Mouse (Mus musculus): ENCODE data around the gene Agpat4. TPM values are rescaled to one million over a fixed set of nuclear protein-coding genes. Genes with fewer than 3 reads are reported as not detected.

The Agpat4 gene
- polyA plus RNA-seq, 1 experiment from 2014 or later = 25.7 TPM

GRCm38 (mm10) chr17:12103781-12104180 is 14.7 kb upstream of the Agpat4 start:
- H3K4me2 ChIP-seq = no peak overlapping the region

GRCm38 (mm10) chr17:12104245-12104644 is 14.3 kb upstream of the Agpat4 start:
- Histone ChIP-seq H3K4me3 (replicated peaks) (no peak overlapping the region), H3K9ac (no peak overlapping the region), H3K4me2 (peak overlapping the region; percentile 25), H3K27me3 (0 out of 2 replicates have a peak, but pooled peaks cover 4% of the 10 kb centered on the region), H3K4me1 (replicated peaks) (peaks cover 22% of the 10 kb centered on the region), H3K27ac (replicated peaks) (peak overlapping the region; percentile 55; the same call in 1 of the 2 replicates), H3K9me3 (replicated peaks) (no peaks in the 10 kb centered on the region), H3K36me3 (replicated peaks) (no peaks in the 10 kb centered on the region)
- WGBS (ENCODE audit: insufficient replicate concordance) = 34% methylated on average over 7 of the region's 7 CpGs
- peak; percentile 77 for ATAC-seq (ENCODE audit: insufficient read depth)

More at GRCm38 (mm10) chr17:12103781-12104180, 14.7 kb upstream of the Agpat4 start:
- H3K9me3 ChIP-seq (replicated peaks) = no peaks in the 10 kb centered on the region
- 71% methylated on average over 6 of the region's 6 CpGs for WGBS (ENCODE audit: insufficient replicate concordance)
- H3K4me1 ChIP-seq (replicated peaks) = peaks cover 22% of the 10 kb centered on the region
- H3K4me3 ChIP-seq (replicated peaks) = no peak overlapping the region
- peak overlapping the region; percentile 55; the same call in 1 of the 2 replicates for H3K27ac ChIP-seq (replicated peaks)
- H3K9ac ChIP-seq = no peak overlapping the region
- no peak for ATAC-seq (ENCODE audit: insufficient read depth)
- no peaks in the 10 kb centered on the region for H3K36me3 ChIP-seq (replicated peaks)
- H3K27me3 ChIP-seq = no peaks in the 10 kb centered on the region

DNA sequence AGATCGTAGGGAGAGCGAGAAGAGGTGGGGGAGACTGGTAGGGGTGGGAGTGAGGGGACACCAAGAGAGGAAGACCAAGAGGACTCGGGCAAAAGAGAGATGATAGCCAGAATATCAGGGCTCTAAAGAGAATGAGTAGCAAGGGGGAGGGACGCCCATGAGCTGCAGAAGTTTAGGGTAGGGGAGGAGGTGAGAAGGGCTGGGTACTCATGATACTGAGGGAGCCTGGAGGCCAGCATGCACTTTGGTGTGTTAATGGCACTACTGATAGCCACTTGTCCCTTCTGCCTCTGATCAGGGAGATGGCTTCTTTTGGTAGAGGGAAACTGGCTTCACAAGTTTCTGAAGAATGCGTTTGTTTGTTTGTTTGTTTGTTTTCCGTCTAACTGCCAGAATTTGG is 13.8 kb upstream of the Agpat4 start:
- H3K4me2 ChIP-seq = peak overlapping the region; percentile 25

GRCm38 (mm10) chr17:12106255-12106654 is 12.2 kb upstream of the Agpat4 start:
- Histone ChIP-seq H3K9ac (no peak overlapping the region), H3K4me3 (replicated peaks) (no peak overlapping the region), H3K27me3 (0 out of 2 replicates have a peak, but pooled peaks cover 5% of the 10 kb centered on the region), H3K4me1 (replicated peaks) (peaks cover 22% of the 10 kb centered on the region), H3K9me3 (replicated peaks) (no peaks in the 10 kb centered on the region), H3K4me2 (no peak overlapping the region), H3K36me3 (replicated peaks) (no peaks in the 10 kb centered on the region), H3K27ac (replicated peaks) (no peak overlapping the region)
- WGBS (ENCODE audit: insufficient replicate concordance) = 47% methylated on average over 4 of the region's 4 CpGs
- no peak for ATAC-seq (ENCODE audit: insufficient read depth)

More for the DNA sequence above, 13.8 kb upstream of the Agpat4 start:
- peak; percentile 81 for ATAC-seq (ENCODE audit: insufficient read depth)
- no peaks in the 10 kb centered on the region for H3K9me3 ChIP-seq (replicated peaks)
- H3K27me3 ChIP-seq = 0 out of 2 replicates have a peak, but pooled peaks cover 5% of the 10 kb centered on the region
- H3K27ac ChIP-seq (replicated peaks) = peak overlapping the region; percentile 55; the same call in 1 of the 2 replicates
- no peaks in the 10 kb centered on the region for H3K36me3 ChIP-seq (replicated peaks)
- H3K4me3 ChIP-seq (replicated peaks) = no peak overlapping the region
- peaks cover 22% of the 10 kb centered on the region for H3K4me1 ChIP-seq (replicated peaks)
- 60% methylated on average over 6 of the region's 6 CpGs for WGBS (ENCODE audit: insufficient replicate concordance)
- no peak overlapping the region for H3K9ac ChIP-seq

DNA sequence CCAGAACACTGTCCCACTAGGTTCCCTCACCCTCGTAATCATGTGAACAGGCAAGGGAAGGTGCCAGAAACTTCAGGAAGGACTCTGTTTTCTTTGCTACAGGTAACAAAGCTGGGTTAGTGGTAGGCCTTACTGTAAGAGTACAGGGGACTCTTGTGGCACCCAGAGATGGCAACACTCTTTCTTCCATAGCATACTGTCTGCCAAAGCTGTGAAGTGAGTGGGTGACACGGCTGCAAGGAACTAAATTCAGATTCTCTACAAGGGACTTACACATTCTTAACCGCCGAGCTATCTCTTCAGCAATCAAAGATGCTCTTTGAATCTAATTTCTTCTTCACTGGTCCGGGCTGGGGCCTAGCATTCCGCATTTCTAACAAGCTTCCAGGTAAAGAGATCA is 4.9 kb upstream of the Agpat4 start:
- no peak overlapping the region for H3K4me2 ChIP-seq
- no peak overlapping the region for H3K4me3 ChIP-seq (replicated peaks)
- H3K27ac ChIP-seq (replicated peaks) = no peak overlapping the region
- ATAC-seq (ENCODE audit: insufficient read depth) = no peak
- H3K4me1 ChIP-seq (replicated peaks) = peaks cover 8% of the 10 kb centered on the region
- no peaks in the 10 kb centered on the region for H3K36me3 ChIP-seq (replicated peaks)
- H3K9me3 ChIP-seq (replicated peaks) = 0 out of 2 replicates have a peak, but pooled peaks cover 3% of the 10 kb centered on the region
- 78% methylated on average over 6 of the region's 6 CpGs for whole genome bisulfite sequencing (ENCODE audit: insufficient replicate concordance)
- H3K27me3 ChIP-seq = 0 out of 2 replicates have a peak, but pooled peaks cover 5% of the 10 kb centered on the region
- H3K9ac ChIP-seq = no peak overlapping the region

GRCm38 (mm10) chr17:12115086-12115485 is 3.4 kb upstream of the Agpat4 start:
- Histone ChIP-seq H3K27me3 (no peaks in the 10 kb centered on the region), H3K36me3 (replicated peaks) (no peaks in the 10 kb centered on the region), H3K27ac (replicated peaks) (no peak overlapping the region), H3K9me3 (replicated peaks) (0 out of 2 replicates have a peak, but pooled peaks cover 3% of the 10 kb centered on the region), H3K4me2 (no peak overlapping the region), H3K4me3 (replicated peaks) (no peak overlapping the region), H3K9ac (no peak overlapping the region), H3K4me1 (replicated peaks) (peaks cover 19% of the 10 kb centered on the region)
- no peak for ATAC-seq (ENCODE audit: insufficient read depth)
- 76% methylated on average over 2 of the region's 2 CpGs for WGBS (ENCODE audit: insufficient replicate concordance)

GRCm38 (mm10) chr17:12118131-12118530 is 373 bp upstream of the Agpat4 start:
- H3K4me3 ChIP-seq (replicated peaks) = peak overlapping the region; percentile 85
- ATAC-seq (ENCODE audit: insufficient read depth) = no peak
- WGBS (ENCODE audit: insufficient replicate concordance) = 5% methylated on average over 9 of the region's 9 CpGs

DNA sequence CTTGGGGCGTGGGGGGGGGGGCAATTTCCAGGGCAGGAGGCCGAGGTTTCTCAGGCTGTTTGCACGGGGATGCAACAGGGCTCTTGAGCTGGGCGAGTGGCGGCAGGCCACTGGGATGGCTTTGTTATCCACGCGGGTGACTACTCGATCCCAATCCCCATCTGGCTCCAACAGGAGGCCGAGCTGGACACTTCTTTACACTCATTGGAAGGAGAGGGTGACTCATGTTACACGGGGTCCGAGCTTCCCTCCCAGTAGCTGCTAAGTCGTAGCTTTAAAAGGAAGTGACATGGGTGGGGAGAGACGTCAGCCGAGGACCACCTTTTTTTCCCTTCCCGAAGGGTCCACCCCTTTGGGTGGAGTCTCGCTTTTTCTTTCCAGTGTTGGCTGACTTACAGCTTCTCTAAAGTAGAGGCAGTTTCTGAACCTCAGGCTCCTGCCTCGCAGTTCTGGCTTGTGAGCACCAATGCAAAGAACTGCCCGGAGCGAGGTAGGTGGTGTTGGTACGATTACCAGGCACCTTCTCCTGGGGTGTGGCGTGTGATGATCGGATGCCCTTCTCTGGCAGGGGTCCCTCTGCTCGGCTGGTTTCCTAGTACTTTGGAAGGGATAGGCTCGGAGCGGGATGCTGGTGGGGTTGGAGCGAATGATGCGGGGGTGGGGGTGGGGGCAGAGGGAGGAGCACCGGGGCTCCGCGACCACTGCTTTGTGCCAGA is 580 bp downstream of the Agpat4 start:
- Histone ChIP-seq H3K9me3 (replicated peaks) (0 out of 2 replicates have a peak, but pooled peaks cover 3% of the 10 kb centered on the region), H3K4me1 (replicated peaks) (peaks cover 55% of the 10 kb centered on the region), H3K9ac (peak overlapping the region; percentile 94), H3K4me2 (peak overlapping the region; percentile 98), H3K27ac (replicated peaks) (peak overlapping the region; percentile 92), H3K27me3 (no peaks in the 10 kb centered on the region), H3K4me3 (replicated peaks) (peak overlapping the region; percentile 85), H3K36me3 (replicated peaks) (peaks cover 10% of the 10 kb centered on the region)
- WGBS (ENCODE audit: insufficient replicate concordance) = under 1% methylated on average over 30 of the region's 30 CpGs
- ATAC-seq (ENCODE audit: insufficient read depth) = peak; percentile 84

More at GRCm38 (mm10) chr17:12118131-12118530, 373 bp upstream of the Agpat4 start:
- peak overlapping the region; percentile 92 for H3K27ac ChIP-seq (replicated peaks)
- 0 out of 2 replicates have a peak, but pooled peaks cover under 1% of the 10 kb centered on the region for H3K36me3 ChIP-seq (replicated peaks)
- H3K27me3 ChIP-seq = no peaks in the 10 kb centered on the region
- peak overlapping the region; percentile 94 for H3K9ac ChIP-seq
- peak overlapping the region; percentile 98 for H3K4me2 ChIP-seq
- 0 out of 2 replicates have a peak, but pooled peaks cover 3% of the 10 kb centered on the region for H3K9me3 ChIP-seq (replicated peaks)
- H3K4me1 ChIP-seq (replicated peaks) = peaks cover 48% of the 10 kb centered on the region

DNA sequence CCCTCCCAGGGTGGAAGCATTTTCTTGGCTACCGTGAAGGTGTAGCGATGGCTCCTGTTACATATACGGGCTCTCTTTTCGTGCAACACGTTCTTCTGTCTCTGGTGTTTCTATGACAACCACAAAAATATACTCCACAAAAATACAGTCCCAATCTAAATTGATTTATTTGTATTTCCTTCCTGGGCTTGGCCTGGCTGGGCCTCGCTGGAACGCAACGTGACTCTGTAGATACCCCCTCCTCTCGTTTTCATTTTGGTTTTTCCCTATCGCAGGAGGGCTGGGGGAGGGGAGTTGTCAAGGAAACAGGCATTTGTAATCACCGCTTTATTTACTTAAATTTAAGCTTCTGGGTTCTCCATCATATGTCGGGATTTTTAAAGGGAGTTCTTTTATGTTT is 1.2 kb downstream of the Agpat4 start:
- Histone ChIP-seq H3K27ac (replicated peaks) (peak overlapping the region; percentile 92), H3K4me1 (replicated peaks) (peaks cover 61% of the 10 kb centered on the region), H3K9ac (peak overlapping the region; percentile 94), H3K36me3 (replicated peaks) (peaks cover 16% of the 10 kb centered on the region), H3K4me2 (peak overlapping the region; percentile 98), H3K9me3 (replicated peaks) (0 out of 2 replicates have a peak, but pooled peaks cover 3% of the 10 kb centered on the region), H3K4me3 (replicated peaks) (peak overlapping the region; percentile 85), H3K27me3 (no peaks in the 10 kb centered on the region)
- peak; percentile 11 for ATAC-seq (ENCODE audit: insufficient read depth)
- WGBS (ENCODE audit: insufficient replicate concordance) = 1% methylated on average over 12 of the region's 12 CpGs

GRCm38 (mm10) chr17:12120268-12120667 is 1.8 kb downstream of the Agpat4 start:
- Histone ChIP-seq H3K9ac (peak overlapping the region; percentile 94), H3K36me3 (replicated peaks) (peaks cover 22% of the 10 kb centered on the region), H3K4me3 (replicated peaks) (peak overlapping the region; percentile 85), H3K27ac (replicated peaks) (peak overlapping the region; percentile 92), H3K9me3 (replicated peaks) (0 out of 2 replicates have a peak, but pooled peaks cover under 1% of the 10 kb centered on the region), H3K4me2 (peak overlapping the region; percentile 98), H3K4me1 (replicated peaks) (peaks cover 67% of the 10 kb centered on the region), H3K27me3 (no peaks in the 10 kb centered on the region)
- no peak for ATAC-seq (ENCODE audit: insufficient read depth)
- 29% methylated on average over 5 of the region's 5 CpGs for WGBS (ENCODE audit: insufficient replicate concordance)

GRCm38 (mm10) chr17:12121226-12121794 is 2.8 kb downstream of the Agpat4 start:
- Histone ChIP-seq H3K36me3 (replicated peaks) (peaks cover 32% of the 10 kb centered on the region), H3K4me1 (replicated peaks) (peaks cover 73% of the 10 kb centered on the region), H3K4me2 (peak overlapping the region; percentile 98), H3K4me3 (replicated peaks) (peak overlapping the region; percentile 85), H3K9me3 (replicated peaks) (no peaks in the 10 kb centered on the region), H3K9ac (peak overlapping the region; percentile 94), H3K27me3 (no peaks in the 10 kb centered on the region), H3K27ac (replicated peaks) (peak overlapping the region; percentile 92)
- WGBS (ENCODE audit: insufficient replicate concordance) = 82% methylated on average over 7 of the region's 7 CpGs
- ATAC-seq (ENCODE audit: insufficient read depth) = no peak
